Mouse (Mus musculus): ENCODE measurements around the gene Sohlh1. TPM values are rescaled to one million over a fixed set of nuclear protein-coding genes. Genes with fewer than 3 reads are reported as not detected.
A peak's percentile ranks its signal among the peaks of the same experiment; 100 is the strongest.

The Sohlh1 gene
- polyA plus RNA-seq, 1 experiment from 2014 or later: not detected

DNA sequence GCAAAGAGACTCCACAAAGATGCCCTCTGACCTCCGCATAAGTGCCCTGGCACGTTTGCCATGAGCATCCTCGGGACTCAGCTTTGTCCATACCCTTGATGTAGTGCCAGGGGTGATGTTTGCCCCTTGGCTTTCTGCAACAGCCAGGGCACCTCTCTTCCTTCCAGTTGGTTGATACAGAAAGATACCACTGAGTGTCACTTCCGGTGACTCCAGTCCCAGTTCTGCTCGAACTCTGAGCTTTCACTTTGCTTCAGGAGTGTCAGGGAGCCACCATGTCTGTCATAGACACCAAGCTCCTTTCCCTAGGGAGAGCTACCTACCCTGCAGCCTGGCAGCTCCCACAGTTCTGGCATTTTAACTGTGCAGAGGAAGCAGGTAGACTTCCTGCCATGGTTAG is 7.0 kb upstream of the Sohlh1 start:
- no peak for ATAC-seq (ENCODE audit: insufficient number of reproducible peaks, low FRiP score, low TSS enrichment, low read depth)
- no peak overlapping the region for H3K4me2 ChIP-seq (ENCODE audit: low read depth, severe bottlenecking)

DNA sequence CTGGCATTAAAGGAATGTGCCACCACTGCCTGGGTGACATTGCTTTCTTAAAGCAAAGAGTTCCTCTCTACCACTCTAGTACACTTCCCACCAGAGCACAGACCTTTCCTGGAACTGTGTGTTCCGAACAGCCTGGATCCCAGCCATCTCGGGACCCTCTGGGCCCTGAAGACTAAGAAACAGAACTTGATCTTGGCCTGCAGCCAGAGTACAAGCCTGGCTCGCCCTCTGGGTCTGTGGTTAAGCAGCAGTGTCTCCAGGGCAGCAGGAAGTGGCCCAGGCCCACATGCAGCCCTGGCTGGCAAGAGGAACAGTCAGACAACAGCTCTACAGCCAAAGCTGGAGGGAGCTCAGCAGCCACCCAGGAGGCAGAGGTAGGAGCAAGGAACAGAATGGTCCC is 5.6 kb upstream of the Sohlh1 start:
- Histone ChIP-seq H3K27ac (replicated peaks; ENCODE audit: low read depth, low read length) (no peak overlapping the region), H3K4me1 (ENCODE audit: control insufficient read depth, insufficient read depth, low read length) (no peaks in the 10 kb centered on the region), H3K36me3 (ENCODE audit: control insufficient read depth, insufficient read depth, low read length) (no peaks in the 10 kb centered on the region), H3K4me3 (ENCODE audit: low read depth, low read length) (no peak overlapping the region), H3K4me2 (ENCODE audit: low read depth, severe bottlenecking) (no peak overlapping the region), H3K27me3 (ENCODE audit: control insufficient read depth, insufficient read depth, low read length) (no peaks in the 10 kb centered on the region), H3K9me3 (ENCODE audit: control insufficient read depth, low read length) (no peaks in the 10 kb centered on the region), H3K9ac (ENCODE audit: low read length) (no peak overlapping the region)
- no peak for DNase-seq (ENCODE audit: low spot score)
- no peak for ATAC-seq (ENCODE audit: insufficient number of reproducible peaks, low FRiP score, low TSS enrichment, low read depth)
- 69% methylated on average over 3 of the region's 3 CpGs for WGBS

More for the DNA sequence above, 7.0 kb upstream of the Sohlh1 start:
- no peak overlapping the region for H3K4me3 ChIP-seq (ENCODE audit: low read depth, low read length)
- H3K9ac ChIP-seq (ENCODE audit: low read length): no peak overlapping the region
- DNase-seq (ENCODE audit: low spot score): no peak
- H3K27ac ChIP-seq (replicated peaks; ENCODE audit: low read depth, low read length): no peak overlapping the region
- no peaks in the 10 kb centered on the region for H3K4me1 ChIP-seq (ENCODE audit: control insufficient read depth, insufficient read depth, low read length)
- WGBS: 80% methylated on average over 5 of the region's 5 CpGs
- H3K9me3 ChIP-seq (ENCODE audit: control insufficient read depth, low read length): no peaks in the 10 kb centered on the region
- no peaks in the 10 kb centered on the region for H3K27me3 ChIP-seq (ENCODE audit: control insufficient read depth, insufficient read depth, low read length)
- no peaks in the 10 kb centered on the region for H3K36me3 ChIP-seq (ENCODE audit: control insufficient read depth, insufficient read depth, low read length)

DNA sequence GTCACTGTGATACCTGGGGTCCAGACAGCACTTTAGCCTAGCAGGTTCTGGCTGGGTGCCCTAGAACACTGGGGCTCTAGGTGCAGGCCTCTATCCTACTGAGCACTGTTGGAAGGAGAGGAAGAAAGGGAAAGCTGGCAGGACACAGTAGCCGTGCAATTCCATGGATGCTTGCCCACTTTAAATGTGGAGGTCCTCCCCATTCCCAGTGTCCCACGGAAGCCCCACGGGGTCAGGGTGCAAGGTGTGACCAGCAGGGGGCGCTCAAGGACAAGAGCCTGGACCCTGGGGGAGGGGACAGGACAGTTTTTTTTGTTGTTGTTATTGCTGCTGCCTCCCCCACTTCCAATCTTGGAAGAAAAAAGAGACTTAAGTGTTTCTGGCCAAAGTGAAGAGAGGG is 3.3 kb upstream of the Sohlh1 start:
- no peak overlapping the region for H3K9ac ChIP-seq (ENCODE audit: low read length)
- H3K4me2 ChIP-seq (ENCODE audit: low read depth, severe bottlenecking): no peak overlapping the region
- ATAC-seq (ENCODE audit: insufficient number of reproducible peaks, low FRiP score, low TSS enrichment, low read depth) (no peak), DNase-seq (ENCODE audit: low spot score) (peak; percentile 72)
- no peak overlapping the region for H3K4me3 ChIP-seq (ENCODE audit: low read depth, low read length)
- 13% methylated on average over 4 of the region's 4 CpGs for WGBS
- H3K27me3 ChIP-seq (ENCODE audit: control insufficient read depth, insufficient read depth, low read length): no peaks in the 10 kb centered on the region
- no peaks in the 10 kb centered on the region for H3K4me1 ChIP-seq (ENCODE audit: control insufficient read depth, insufficient read depth, low read length)
- no peak overlapping the region for H3K27ac ChIP-seq (replicated peaks; ENCODE audit: low read depth, low read length)
- no peaks in the 10 kb centered on the region for H3K36me3 ChIP-seq (ENCODE audit: control insufficient read depth, insufficient read depth, low read length)
- H3K9me3 ChIP-seq (ENCODE audit: control insufficient read depth, low read length): no peaks in the 10 kb centered on the region

DNA sequence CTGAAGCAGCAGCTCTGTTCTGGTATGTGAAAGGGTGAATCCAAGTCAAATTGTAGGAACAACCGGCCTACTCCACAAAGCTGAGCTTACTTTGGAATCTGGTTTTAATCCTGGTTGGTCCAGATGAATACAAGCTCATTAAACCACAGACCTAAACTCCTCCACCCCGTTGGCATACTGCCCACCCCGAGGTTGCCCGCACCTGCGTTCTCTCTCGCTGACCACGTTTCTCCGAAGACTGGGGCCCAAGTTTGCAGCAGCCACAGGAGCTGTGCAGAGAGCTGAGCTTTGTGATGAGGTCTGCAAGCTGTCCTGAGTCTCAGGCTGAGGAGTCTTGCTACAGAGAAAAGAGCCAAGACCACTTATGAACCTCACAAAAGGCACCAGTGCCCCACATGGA is 532 bp downstream of the Sohlh1 start:
- Histone ChIP-seq H3K36me3 (ENCODE audit: control insufficient read depth, insufficient read depth, low read length) (no peaks in the 10 kb centered on the region), H3K4me3 (ENCODE audit: low read depth, low read length) (no peak overlapping the region), H3K9ac (ENCODE audit: low read length) (no peak overlapping the region), H3K4me2 (ENCODE audit: low read depth, severe bottlenecking) (no peak overlapping the region), H3K9me3 (ENCODE audit: control insufficient read depth, low read length) (no peaks in the 10 kb centered on the region), H3K27me3 (ENCODE audit: control insufficient read depth, insufficient read depth, low read length) (no peaks in the 10 kb centered on the region), H3K27ac (replicated peaks; ENCODE audit: low read depth, low read length) (no peak overlapping the region), H3K4me1 (ENCODE audit: control insufficient read depth, insufficient read depth, low read length) (no peaks in the 10 kb centered on the region)
- no peak for DNase-seq (ENCODE audit: low spot score)
- no peak for ATAC-seq (ENCODE audit: insufficient number of reproducible peaks, low FRiP score, low TSS enrichment, low read depth)
- 81% methylated on average over 8 of the region's 8 CpGs for WGBS

DNA sequence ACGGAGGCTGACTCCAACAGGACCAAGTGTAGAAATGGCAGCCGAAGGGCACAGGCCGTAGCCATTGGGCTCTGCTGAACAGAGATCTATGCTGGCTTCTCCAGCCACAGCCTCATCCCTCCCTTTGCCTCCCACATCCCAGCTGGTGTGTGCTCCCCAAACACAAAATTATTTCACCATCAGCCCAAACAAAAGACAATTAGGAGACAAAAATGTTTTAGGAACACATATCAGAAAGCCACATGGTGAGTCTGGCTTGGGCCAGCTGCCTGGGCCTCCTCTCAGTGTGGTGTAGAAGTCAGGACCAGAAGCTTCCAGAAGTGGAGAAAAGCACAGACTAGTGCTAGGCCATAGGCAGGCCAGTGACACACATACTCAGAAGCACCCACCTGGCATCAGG is 3.0 kb downstream of the Sohlh1 start:
- H3K4me3 ChIP-seq (ENCODE audit: low read depth, low read length): no peak overlapping the region
- no peak for DNase-seq (ENCODE audit: low spot score)
- H3K9ac ChIP-seq (ENCODE audit: low read length): no peak overlapping the region
- WGBS: 98% methylated on average over 3 of the region's 3 CpGs
- no peak overlapping the region for H3K27ac ChIP-seq (replicated peaks; ENCODE audit: low read depth, low read length)
- H3K9me3 ChIP-seq (ENCODE audit: control insufficient read depth, low read length): no peaks in the 10 kb centered on the region
- ATAC-seq (ENCODE audit: insufficient number of reproducible peaks, low FRiP score, low TSS enrichment, low read depth): no peak
- no peaks in the 10 kb centered on the region for H3K36me3 ChIP-seq (ENCODE audit: control insufficient read depth, insufficient read depth, low read length)
- no peak overlapping the region for H3K4me2 ChIP-seq (ENCODE audit: low read depth, severe bottlenecking)
- no peaks in the 10 kb centered on the region for H3K4me1 ChIP-seq (ENCODE audit: control insufficient read depth, insufficient read depth, low read length)
- no peaks in the 10 kb centered on the region for H3K27me3 ChIP-seq (ENCODE audit: control insufficient read depth, insufficient read depth, low read length)

DNA sequence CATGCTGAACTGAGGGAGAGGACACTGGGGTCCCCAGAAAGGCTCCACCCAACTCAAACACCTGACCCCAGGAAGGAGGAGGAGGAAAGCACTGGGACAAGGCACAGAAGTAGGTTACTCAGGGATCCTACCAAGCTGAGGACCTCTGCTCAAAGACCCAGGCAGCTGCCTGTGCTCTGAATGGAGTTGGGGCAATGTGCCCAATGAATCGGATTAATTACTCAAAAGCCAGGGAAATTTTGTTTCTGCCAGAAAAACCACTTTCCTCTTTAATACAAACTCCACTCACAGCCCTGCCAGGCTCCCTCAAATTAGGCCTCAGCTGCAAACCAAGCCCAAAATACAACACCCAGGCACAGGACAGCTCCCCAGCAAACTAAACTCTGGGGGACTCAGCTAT is 4.3 kb downstream of the Sohlh1 start:
- H3K27me3 ChIP-seq (ENCODE audit: control insufficient read depth, insufficient read depth, low read length): no peaks in the 10 kb centered on the region
- H3K4me2 ChIP-seq (ENCODE audit: low read depth, severe bottlenecking): no peak overlapping the region
- no peak for ATAC-seq (ENCODE audit: insufficient number of reproducible peaks, low FRiP score, low TSS enrichment, low read depth)
- H3K4me1 ChIP-seq (ENCODE audit: control insufficient read depth, insufficient read depth, low read length): no peaks in the 10 kb centered on the region
- no peaks in the 10 kb centered on the region for H3K36me3 ChIP-seq (ENCODE audit: control insufficient read depth, insufficient read depth, low read length)
- no peak overlapping the region for H3K27ac ChIP-seq (replicated peaks; ENCODE audit: low read depth, low read length)
- no peaks in the 10 kb centered on the region for H3K9me3 ChIP-seq (ENCODE audit: control insufficient read depth, low read length)
- H3K4me3 ChIP-seq (ENCODE audit: low read depth, low read length): no peak overlapping the region
- no peak for DNase-seq (ENCODE audit: low spot score)
- WGBS: 81% methylated on average over 1 of the region's 1 CpGs
- no peak overlapping the region for H3K9ac ChIP-seq (ENCODE audit: low read length)

DNA sequence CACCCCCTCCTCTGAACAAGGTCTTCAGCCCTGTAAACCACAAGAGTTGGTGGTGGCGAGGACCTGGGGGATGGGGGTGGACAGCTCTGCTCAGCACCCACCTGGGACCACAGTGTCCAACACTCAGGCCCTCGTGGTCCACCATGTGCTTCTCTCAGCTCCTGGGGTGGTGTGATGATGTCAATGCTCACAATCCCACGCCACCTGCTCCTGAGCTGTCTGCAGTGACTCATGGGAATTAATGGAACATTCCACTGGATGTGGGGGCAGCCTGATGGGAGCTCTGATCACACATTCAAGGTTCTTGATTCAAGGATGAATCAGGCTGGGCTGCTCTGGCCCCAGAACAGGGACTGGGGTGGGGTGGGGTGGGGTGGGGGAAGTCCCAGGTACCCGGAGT is 4.9 kb downstream of the Sohlh1 start:
- 62% methylated on average over 4 of the region's 4 CpGs for WGBS
- H3K4me2 ChIP-seq (ENCODE audit: low read depth, severe bottlenecking): no peak overlapping the region
- DNase-seq (ENCODE audit: low spot score): no peak
- no peaks in the 10 kb centered on the region for H3K9me3 ChIP-seq (ENCODE audit: control insufficient read depth, low read length)
- no peaks in the 10 kb centered on the region for H3K36me3 ChIP-seq (ENCODE audit: control insufficient read depth, insufficient read depth, low read length)
- no peak overlapping the region for H3K9ac ChIP-seq (ENCODE audit: low read length)
- H3K4me1 ChIP-seq (ENCODE audit: control insufficient read depth, insufficient read depth, low read length): no peaks in the 10 kb centered on the region
- no peak overlapping the region for H3K27ac ChIP-seq (replicated peaks; ENCODE audit: low read depth, low read length)
- no peak overlapping the region for H3K4me3 ChIP-seq (ENCODE audit: low read depth, low read length)
- ATAC-seq (ENCODE audit: insufficient number of reproducible peaks, low FRiP score, low TSS enrichment, low read depth): no peak
- H3K27me3 ChIP-seq (ENCODE audit: control insufficient read depth, insufficient read depth, low read length): no peaks in the 10 kb centered on the region

DNA sequence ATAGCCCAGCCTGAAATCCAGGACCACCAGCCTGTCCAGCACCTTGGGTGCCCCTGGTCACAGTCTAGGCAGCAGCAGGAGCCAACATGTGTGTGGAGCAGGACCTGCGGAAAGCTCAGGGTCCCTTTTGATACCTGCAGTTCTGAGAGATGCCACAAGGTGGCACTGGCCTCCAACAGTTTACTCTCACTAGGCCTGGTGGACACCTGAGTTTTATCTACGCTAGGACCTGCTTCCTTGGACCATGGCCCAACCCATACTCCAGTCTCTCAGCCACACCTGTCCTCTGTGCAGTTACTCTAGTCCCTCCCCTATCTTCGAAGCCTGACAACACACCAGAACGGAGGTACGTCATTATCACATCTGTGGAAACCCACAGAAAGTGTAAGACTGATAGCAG is 10.8 kb downstream of the Sohlh1 start:
- 43% methylated on average over 5 of the region's 5 CpGs for whole genome bisulfite sequencing
- DNase-seq (ENCODE audit: low spot score): peak; percentile 84

DNA sequence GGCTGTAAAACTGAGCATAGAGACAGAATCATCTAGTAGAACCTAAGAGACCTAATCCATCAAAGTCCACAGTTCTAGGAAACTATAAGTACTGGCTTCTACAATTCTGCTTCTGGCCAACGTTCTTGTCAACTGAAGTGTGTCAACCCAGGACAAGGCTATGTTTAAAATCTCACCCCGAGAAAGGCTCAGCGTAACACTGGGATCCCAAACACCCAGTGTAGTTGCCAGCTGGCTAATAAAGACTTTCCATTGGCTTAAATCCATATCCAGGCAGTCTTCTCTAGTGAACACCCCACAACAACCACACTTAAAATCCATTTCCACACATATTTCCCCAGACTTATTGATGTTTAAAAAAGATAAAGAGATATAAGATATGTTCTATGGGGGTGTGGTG is 16.3 kb downstream of the Sohlh1 start:
- no peak overlapping the region for H3K27ac ChIP-seq (replicated peaks; ENCODE audit: low read depth, low read length)
- ATAC-seq (ENCODE audit: insufficient number of reproducible peaks, low FRiP score, low TSS enrichment, low read depth) (no peak), DNase-seq (ENCODE audit: low spot score) (no peak)
- H3K27me3 ChIP-seq (ENCODE audit: control insufficient read depth, insufficient read depth, low read length): no peaks in the 10 kb centered on the region
- no peak overlapping the region for H3K4me3 ChIP-seq (ENCODE audit: low read depth, low read length)
- no peak overlapping the region for H3K4me2 ChIP-seq (ENCODE audit: low read depth, severe bottlenecking)
- WGBS: 76% methylated on average over 3 of the region's 3 CpGs
- H3K9me3 ChIP-seq (ENCODE audit: control insufficient read depth, low read length): no peaks in the 10 kb centered on the region
- H3K9ac ChIP-seq (ENCODE audit: low read length): no peak overlapping the region
- no peaks in the 10 kb centered on the region for H3K36me3 ChIP-seq (ENCODE audit: control insufficient read depth, insufficient read depth, low read length)
- H3K4me1 ChIP-seq (ENCODE audit: control insufficient read depth, insufficient read depth, low read length): no peaks in the 10 kb centered on the region

More for the DNA sequence above, 10.8 kb downstream of the Sohlh1 start:
- Histone ChIP-seq H3K4me3 (ENCODE audit: low read depth, low read length) (no peak overlapping the region), H3K4me1 (ENCODE audit: control insufficient read depth, insufficient read depth, low read length) (no peaks in the 10 kb centered on the region), H3K36me3 (ENCODE audit: control insufficient read depth, insufficient read depth, low read length) (no peaks in the 10 kb centered on the region), H3K27me3 (ENCODE audit: control insufficient read depth, insufficient read depth, low read length) (no peaks in the 10 kb centered on the region), H3K27ac (replicated peaks; ENCODE audit: low read depth, low read length) (no peak overlapping the region), H3K4me2 (ENCODE audit: low read depth, severe bottlenecking) (no peak overlapping the region), H3K9me3 (ENCODE audit: control insufficient read depth, low read length) (no peaks in the 10 kb centered on the region), H3K9ac (ENCODE audit: low read length) (no peak overlapping the region)
- no peak for ATAC-seq (ENCODE audit: insufficient number of reproducible peaks, low FRiP score, low TSS enrichment, low read depth)

Data from limb, embryonic 11.5 days (tissue).